Mouse (Mus musculus) ES-E14 (cell line): ENCODE measurements around the gene Alpl.

Experiments used
- HCFC1 ChIP-seq: IDR thresholded peaks from 2 replicates; pipeline ENCODE4 v1.6.1; 2012; ENCODE audit warnings: low read length, inconsistent platforms, borderline replicate concordance; ENCODE audit not compliant: insufficient read depth
- MAFK ChIP-seq: IDR thresholded peaks from 2 replicates; pipeline ENCODE4 v1.6.1; 2014; ENCODE audit warnings: mild to moderate bottlenecking, low read depth, low read length, inconsistent platforms; ENCODE audit not compliant: insufficient read depth

DNA sequence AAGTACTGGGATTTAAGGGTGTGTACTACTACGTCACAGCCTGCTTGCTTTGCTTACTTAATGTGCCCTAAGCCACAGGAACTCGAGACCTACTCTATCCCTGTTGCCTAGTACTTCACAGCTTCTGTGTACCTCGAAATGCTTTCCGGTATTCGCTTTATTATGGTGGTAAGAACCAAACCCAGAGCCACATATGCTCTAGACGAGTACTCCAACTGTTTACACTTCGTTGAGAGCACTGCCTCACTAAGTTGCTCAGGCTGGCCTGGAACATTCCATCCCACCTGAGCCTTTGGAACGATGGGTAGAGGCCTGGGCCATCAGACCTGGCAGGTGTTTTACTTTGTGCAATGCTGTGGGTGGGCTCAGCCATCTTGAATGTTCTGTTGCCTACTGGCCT lies 100.9 kb downstream of the Alpl start:
- no peak for TF ChIP-seq MAFK
- TF ChIP-seq HCFC1 = no peak
